Mouse (Mus musculus): ENCODE data around the gene Gm21985. TPM values are rescaled to one million over a fixed set of nuclear protein-coding genes. Genes with fewer than 3 reads are reported as not detected.
A peak's percentile ranks its signal among the peaks of the same experiment; 100 is the strongest.
"Not testable (repeated sequence)": the region's sequence is repeated elsewhere in the genome, so short reads cannot be mapped to it uniquely, and the experiment has no call there.

The Gm21985 gene
- total RNA-seq, 4 experiments from 2014 or later, result 0.96 to 3.1 (median 2.8) TPM

DNA sequence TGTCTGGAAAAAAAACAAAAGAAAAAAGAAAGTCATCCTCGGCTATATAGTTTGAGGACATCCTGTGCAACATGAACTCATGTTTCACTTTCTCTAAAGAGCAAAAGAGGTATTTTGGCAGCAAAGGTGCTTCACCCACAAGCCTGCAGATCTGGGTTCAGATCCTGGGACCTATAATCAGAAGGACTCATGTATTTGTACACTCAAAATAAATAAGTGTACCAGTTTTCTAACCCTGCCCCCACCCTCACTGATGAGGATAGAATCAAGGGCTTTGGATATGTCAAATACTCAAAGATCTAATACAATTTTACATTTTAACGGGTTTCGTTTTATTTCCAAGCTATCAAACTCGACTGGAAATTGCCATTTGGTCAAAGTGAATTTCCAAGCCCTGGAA, 1.8 kb upstream of the Gm21985 start:
- no peak for DNase-seq (ENCODE audit: low spot score in 2 of 2)

DNA sequence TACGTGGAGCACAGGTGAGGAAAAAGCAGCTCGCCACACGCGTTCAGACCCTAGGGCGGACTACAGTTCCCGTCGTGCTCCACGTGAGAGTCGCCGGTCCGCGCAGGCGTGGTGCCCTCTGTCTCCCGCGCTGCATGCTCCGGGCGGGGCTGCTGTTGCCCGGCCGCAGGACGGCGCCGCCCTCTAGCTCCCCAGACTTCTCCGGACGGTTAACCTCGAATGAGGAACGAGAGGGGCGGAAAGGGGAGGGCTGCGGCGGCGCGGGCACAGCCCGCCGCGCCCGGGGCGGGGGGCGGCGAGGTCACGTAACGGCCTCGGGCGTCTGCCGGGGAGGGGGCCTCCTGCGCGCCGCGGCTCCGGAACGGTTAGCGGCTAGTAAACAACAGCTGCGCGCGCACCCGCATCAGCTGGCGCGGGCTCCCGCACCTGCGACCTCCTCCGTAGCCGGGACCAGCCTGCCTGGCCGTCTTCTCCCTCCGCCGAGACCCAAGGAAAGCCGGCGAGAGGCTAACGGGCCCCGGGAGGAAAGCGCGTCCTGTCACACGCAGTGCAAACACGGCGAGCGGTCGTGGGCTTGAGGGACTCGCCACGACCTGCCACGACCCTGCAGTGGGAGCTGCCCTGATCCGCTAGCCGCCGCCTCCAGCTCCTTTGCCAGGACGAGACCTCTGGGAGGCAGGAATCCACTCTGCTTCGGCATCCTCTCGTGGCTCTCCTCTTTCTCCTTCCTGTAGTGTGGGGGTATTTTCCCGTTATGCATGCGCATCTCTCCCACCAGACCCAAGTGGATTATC, 469 bp upstream of the Gm21985 start, which contains the start of gene Slc12a6:
Slc12a6 (plus strand) TSS at position 378 of the 794 bp plus-strand sequence.
- peak; percentile 82 to 88 for DNase-seq (ENCODE audit: low spot score in 2 of 2)

DNA sequence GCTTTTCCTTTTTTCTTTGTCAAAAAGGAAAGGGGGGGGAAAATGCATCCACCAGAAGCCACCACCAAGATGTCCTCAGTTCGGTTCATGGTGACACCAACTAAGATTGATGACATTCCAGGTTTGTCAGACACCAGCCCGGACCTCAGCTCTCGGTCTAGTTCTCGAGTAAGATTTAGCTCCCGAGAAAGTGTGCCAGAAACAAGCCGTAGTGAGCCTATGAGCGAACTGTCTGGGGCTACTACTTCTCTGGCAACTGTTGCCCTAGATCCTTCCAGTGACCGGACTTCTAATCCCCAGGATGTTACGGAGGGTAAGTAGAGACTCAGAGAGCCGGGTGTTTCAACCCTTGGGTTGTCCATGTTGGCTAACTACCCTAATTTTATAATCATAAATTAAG, 666 bp downstream of the Gm21985 start:
- no peak for DNase-seq (ENCODE audit: low spot score in 2 of 2)

DNA sequence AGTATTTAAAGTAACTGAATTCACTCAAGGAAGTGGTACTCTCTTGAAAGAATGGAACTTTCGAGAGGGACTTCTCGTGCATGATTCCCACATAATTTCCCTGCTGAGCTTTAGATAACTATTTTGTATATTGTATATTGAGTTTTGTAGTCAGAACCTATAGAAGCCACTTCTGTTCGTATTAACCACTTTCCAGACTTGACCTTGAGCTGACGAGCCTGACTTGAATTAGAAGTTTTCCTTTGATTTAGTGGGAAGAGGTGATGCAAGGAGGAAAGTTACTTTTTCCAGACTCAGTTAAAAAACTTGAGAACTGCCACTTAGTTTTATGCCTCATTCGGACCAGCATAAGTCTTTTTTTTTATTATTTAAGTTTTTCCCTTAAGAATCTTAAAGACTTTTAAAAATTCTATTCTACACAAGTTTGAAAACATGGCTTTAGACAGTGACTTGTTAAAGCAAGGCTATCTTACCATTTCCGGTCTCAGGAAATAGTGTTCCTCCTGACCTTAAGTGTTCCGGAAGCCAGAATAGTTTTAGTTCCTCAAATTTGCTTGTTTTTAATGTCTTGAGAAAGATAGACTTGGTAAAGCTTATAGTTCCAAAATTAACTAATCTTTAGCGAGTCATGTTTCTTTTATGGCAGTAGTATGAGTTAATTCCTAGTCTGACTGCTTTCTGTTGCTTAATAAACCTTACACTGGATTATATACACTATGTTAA, 1.6 kb downstream of the Gm21985 start:
- DNase-seq (ENCODE audit: low spot score in 2 of 2), result no peak

DNA sequence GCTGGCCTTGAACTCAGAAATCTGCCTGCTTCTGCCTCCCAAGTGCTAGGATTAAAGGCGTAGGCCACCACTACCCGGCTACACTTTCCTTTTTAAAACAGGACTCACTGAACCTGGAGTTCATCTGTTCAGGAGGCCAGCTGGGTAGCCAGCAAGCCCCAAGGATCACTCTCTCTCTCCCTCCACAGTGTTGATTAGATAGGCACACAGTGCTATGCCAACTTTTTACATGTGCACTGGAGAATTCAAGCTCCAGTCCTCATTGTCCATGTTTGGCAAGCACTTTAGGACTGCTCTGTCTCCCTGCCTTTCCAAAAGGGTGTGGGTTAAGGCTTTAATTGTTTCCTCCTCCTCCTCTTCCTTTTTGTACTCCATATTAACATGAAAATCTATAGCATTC, 3.9 kb downstream of the Gm21985 start:
- no peak for DNase-seq (ENCODE audit: low spot score in 2 of 2)

DNA sequence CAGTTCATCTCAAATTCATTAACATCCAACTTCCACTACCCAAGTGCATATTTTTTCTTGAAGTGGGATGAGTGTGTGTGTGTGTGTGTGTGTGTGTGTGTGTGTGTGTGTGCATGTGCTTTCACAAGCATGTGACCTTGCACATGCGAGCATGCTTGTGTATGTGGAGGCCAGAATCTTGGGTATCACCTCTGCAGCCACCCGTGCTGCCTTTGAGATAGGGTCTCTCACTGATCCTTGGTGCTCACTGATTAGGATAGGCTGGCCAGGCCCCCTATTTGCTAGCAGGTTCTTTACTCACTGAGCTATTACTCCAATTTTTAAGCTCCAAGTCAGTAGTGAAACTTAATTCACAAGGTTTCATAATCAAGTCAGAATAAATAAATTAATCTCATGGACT, 6.8 kb downstream of the Gm21985 start:
- DNase-seq (ENCODE audit: low spot score in 2 of 2), result no peak

DNA sequence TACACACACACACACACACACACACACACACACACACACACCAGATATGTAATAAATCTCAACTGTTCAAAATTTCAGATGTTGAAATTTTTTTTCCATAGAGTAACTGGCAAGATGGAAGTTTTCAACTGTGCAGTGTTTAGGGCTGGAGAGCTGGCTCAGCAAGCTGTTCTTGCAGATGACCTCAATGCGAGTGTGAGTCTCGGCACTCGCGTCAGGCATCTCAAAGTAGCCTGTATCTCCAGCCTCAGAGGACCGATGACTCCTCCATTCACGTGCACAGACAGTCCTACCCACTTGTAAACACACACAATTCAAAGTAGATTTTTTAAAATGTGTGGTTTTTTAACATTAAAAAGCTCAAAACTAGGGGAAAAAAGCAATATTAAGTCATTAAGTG, 7.4 kb downstream of the Gm21985 start:
- DNase-seq (ENCODE audit: low spot score in 2 of 2), result no peak

DNA sequence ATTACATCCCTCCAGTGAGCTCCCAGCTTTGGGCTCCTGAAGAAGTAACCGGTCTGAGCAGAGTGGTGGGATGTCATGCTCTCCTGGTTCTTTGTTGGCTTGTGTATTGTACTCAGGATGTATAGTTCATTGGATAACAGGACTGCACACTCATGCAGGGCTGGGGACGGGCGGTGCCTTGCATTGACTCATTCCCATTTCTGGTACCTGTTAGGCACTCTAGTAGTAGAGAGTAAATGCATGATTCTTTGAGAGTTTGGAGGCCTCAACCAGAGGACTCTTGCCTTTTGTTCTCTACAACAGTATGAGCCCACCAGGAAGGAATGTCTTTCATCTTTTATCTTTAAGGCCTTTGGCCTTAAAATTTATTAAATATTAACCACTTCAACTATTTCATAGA, 10.8 kb downstream of the Gm21985 start:
- DNase-seq (ENCODE audit: low spot score in 2 of 2), result no peak

DNA sequence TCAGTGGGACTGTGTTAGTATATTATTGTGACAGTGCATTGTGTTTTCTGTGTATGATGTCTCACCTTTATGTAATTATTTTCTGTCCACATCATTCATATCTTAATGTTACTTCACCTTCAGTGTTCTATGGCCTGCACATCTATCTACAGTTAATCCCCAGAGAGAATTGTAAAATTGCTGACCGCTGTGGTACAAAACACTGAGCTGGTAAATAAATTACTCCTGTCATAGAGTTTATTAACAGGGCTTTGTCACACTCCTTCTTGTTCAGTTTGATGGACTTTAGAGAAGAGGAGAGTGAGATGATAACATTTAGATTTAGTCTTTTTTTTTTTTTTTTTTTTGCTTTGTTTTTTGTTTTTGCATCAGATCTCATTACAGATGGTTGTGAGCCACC, 16.7 kb downstream of the Gm21985 start:
- DNase-seq (ENCODE audit: low spot score in 2 of 2), result no peak

DNA sequence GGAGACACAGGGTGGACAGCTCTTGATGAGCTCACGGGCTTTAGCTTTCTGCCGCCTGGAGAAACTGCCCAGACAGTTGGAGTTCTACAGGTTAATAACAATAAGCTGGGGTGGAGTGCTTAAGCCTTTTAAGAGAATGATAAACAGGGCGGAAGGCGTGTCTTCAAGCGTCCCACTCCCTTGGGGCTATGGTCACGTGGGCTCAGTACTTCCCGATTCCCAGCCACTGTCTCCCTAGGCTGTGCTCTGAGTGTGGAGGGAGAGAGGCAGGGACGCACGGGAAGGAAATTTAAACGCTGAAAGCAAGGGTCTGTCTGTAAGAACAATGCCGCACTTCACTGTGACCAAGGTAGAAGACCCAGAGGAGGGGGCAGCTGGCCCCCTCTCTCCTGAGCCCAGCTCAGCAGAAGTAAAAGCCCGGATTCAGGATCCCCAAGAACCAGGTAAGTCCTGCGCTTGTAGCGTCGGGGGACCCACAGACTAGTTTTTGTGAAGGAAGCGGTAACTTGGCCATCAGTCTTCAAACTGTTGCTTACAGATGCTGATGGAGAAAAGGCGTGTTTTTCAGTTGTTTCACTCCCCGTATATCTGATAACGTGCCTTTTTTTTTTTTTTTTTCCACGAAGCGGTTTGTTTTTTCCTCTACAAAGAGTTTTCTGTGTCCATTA, 18.4 kb downstream of the Gm21985 start:
- DNase-seq (ENCODE audit: low spot score in 2 of 2), result no peak

DNA sequence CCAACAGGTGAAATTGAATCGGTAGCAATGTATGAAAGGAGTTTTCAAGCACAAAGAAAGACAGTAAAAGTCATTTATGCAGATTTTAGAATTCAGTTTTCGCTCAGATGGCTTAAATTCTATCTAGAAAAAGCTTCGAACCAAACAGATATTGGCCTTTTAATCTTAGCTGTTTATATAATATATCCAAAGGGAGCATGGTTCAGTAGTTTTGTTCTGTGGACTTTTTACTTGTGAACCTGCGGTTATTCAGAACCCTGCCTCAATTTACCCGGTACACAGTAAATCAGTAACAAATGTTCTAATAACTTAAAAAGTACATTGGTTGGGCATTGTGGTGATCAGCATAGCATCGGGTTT, 18.9 kb downstream of the Gm21985 start:
- DNase-seq (ENCODE audit: low spot score in 2 of 2), result no peak

DNA sequence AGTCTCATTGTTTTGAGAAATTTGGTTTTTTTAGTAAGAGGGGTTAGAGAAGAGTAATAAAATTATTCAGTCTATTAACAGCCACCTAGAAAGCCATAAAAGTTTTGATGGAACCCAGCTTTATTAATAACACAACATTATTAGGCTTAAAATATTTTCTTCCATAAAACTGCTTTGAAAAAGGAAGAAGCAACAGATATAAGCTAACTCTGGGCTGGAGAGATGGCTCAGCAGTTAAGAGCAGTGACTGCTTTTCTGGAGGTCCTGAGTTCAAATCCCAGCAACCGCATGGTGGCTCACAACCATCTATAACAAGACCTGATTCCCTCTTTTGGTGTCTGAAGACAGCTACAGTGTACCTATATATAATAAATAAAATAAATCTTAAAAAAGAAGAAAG, 19.9 kb downstream of the Gm21985 start:
- not testable (repeated sequence) for DNase-seq (ENCODE audit: low spot score in 2 of 2)

DNA sequence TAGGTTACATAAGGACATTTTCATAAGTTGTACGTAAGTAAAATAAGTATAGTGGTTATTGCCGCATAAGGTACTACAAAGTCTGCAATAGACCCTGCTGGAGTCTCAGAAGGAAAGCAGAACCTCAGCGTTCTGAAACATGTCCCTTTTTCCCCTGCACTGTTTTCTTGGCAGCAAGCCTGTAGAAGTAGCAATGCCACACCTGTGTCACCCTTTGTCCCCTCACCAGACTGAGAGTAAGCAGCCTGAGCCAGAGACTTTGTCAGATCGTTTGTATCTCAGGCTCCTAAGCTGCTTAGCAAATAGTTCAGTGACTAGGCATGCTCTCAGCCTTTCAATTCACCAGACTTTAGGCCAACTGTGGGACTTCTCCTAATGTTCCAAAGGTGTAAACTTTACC, 20.9 kb downstream of the Gm21985 start:
- DNase-seq (ENCODE audit: low spot score in 2 of 2), result no peak

DNA sequence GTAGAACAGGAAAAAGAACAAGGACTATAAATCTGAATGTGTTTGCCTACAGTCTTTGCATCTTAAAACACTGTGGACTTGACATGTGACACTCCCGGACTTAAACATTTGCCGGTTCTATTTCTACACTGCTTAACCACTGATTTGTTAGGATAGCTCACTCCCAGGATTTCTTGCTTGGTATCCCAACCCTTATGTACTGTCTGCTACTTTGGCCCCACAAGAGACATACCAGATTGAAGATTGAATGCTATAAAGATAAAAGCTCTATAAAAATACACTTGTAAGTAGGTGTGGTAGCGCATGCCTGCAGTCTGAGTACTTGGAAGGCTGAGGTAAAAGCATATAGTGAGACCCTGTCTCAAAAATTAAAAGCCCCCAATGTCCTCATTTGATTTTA, 23.4 kb downstream of the Gm21985 start:
- DNase-seq (ENCODE audit: low spot score in 2 of 2), result no peak

DNA sequence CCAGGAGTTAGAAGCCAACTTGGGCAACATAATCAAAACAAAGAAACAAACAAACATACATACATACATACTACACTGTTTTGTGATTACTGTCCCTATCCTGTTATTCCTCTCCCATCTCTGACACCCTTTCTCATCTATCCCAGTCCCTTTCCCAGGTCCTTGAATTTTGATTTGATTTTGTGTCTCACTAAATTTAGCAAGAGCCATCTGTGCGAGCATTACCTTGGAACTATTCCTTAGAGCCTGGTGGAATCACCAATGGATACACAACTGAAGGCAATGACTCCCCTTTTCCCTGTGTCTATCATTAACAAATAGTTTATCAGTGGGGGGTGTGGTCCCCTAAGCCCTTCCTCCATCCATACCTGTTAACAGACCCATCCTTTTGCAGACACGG, 26.7 kb downstream of the Gm21985 start:
- no peak for DNase-seq (ENCODE audit: low spot score in 2 of 2)

DNA sequence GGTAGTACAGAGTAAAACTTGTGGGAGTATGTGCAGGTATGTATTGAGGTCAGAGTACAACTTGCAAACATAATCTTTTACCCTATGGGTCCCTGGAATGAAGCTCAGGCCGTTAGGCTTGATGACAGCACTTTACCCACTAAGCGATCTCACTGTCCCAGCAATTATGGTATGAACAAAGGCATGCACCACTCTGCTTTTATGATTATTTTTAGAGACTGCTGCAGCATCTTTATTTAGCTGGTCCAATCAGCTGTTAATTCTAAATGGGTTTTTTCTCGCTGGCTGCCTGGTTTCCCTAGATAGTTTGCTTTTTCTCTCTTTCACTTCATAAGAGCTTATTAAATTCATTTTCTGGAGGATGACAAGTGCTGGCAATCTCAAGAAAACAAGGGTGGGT, 30.1 kb downstream of the Gm21985 start:
- DNase-seq (ENCODE audit: low spot score in 2 of 2), result no peak

DNA sequence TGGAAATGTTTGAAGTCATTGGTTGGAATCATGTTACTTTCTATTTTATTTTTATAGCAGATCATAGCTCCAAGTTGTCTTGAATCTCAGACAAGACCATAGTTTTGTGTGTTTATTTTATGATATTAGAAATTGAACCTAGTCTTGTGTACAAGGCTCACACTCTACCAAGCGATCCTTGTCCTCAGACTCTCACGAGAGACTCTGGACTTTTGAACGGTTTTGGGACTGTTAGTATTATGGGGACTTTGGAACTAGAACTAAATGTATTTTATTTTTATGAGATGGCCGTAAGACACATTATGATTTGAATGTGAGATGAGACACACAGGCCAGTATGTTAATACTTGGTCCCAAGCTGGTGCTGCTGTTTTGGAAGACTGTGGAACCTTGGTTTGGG, 32.1 kb downstream of the Gm21985 start:
- DNase-seq (ENCODE audit: low spot score in 2 of 2), result no peak

DNA sequence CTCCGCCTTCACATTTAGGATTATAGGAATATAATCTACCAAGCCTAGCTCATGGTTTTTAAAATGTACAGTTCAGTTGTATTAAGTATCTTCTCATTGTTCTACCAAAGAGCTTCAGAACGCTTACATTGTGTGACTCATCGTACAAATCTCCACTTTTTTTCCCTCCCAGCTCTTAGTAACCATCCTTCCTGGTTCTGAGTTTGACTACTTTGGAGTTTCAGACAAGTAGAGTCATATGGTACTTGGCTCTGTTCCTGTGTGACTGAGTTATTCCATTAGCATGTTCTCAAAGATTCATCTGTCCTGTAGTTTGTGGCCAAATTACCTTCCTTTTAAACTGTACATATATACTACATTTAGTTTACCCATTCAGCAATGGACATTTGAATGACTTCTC, 42.6 kb downstream of the Gm21985 start:
- DNase-seq (ENCODE audit: low spot score in 2 of 2), result no peak

DNA sequence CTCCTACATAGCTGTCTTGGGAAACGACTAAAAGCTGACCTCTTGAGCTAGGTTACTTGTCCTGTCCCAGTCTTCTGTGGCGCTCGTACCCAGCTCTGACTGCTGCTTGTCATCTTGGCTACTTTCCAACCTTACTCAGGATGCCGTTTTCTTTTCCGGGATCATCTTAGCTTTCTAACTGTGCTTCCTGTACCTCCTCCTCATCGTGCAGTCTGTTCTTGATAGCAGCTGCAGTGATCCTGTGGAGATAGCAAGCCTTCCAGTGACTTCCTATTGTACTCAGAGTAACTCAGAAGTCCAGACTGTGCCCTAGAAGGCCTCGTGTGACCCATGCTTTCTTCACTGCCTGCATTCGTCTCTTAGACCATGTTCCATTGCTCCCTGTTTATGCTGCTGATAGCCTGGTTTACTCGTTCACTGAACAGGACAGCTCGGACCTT, 43.1 kb downstream of the Gm21985 start:
- no peak for DNase-seq (ENCODE audit: low spot score in 2 of 2)

DNA sequence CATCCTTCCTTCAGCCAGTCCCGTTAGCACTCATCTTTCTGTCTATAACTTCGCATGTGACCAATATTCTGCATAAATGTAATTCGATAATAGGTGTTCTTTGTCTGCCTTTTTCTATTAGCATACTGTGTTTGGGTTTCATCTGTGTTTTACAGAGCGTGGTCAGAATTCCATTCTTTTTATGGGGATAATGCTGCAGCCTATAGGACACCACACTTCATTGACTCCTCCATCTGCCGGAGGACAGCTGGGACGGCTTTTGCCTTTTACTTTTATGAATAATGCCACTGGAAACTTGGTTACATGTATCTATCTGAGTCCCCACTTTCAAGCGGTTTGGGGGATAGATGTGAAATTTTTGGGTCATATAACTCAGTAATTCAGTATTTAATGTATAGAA, 49.5 kb downstream of the Gm21985 start:
- no peak for DNase-seq (ENCODE audit: low spot score in 2 of 2)

DNA sequence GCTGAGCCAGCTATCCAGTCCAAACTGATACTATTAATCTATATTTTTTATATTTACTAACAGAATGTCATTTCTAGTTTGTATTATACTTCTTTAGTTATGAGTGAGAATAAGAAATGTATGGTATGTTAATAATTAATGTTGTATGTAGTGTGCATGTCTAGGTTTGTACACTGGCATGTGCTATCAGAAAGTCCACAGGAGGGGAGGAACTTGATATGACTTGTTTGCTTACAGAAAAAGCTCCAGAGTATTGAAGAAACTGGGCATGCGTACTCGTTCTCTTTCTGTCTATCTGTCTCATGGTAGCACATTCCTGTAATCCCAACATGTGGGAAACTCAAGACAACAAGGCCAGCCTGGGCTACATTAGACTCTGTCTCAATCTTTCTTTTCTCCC, 52.1 kb downstream of the Gm21985 start:
- no peak for DNase-seq (ENCODE audit: low spot score in 2 of 2)

DNA sequence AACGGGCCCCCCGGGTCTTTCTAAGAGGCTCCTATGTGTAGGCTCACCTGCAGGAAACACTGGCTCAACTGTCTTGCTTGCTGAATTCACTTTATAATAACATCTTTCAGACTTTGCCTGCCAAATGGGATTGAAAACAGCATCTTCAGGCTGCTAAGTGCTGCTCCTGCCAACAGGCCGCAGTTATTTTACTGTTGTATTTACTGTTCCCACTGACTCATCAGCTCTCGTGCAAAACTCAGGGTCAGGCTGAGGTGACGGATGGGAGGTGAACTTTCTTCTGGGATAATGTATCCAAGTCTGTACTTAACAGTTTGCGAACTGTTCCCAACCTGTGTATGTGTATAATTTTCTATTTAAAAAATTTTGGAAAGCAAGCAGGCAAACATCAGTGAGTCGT, 52.8 kb downstream of the Gm21985 start:
- no peak for DNase-seq (ENCODE audit: low spot score in 2 of 2)

Data from layer of hippocampus, adult 8-10 months (tissue).